Mouse (Mus musculus): ENCODE measurements around the gene Htr5b. TPM values are rescaled to one million over a fixed set of nuclear protein-coding genes. Genes with fewer than 3 reads are reported as not detected.

The Htr5b gene
- polyA plus RNA-seq, 1 experiment from 2014 or later: not detected

DNA sequence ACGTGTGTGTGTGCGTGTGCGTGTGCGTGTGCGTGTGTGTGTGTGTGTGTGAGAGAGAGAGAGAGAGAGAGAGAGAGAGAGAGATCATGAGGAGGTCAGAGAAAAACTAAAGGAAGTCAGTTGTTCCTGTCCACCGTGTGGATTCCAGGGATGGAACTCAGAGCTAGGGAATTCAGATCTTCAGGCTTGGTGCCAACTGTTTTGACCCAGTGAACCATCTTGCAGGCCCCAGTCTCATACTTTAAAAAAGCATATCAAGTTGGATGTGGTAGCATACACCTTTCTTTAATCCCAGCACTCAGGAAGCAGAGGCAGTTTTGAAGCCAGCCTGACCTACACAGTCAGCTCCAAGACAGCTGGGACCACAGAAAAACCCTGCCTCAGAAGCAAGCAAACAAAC lies 1.0 kb upstream of the Htr5b start:
- Histone ChIP-seq H3K27me3 (peaks cover 32% of the 10 kb centered on the region), H3K27ac (no peak overlapping the region), H3K4me2 (no peak overlapping the region), H3K4me3 (no peak overlapping the region), H3K9me3 (no peaks in the 10 kb centered on the region), H3K36me3 (no peaks in the 10 kb centered on the region), H3K4me1 (peaks cover 12% of the 10 kb centered on the region), H3K9ac (no peak overlapping the region)
- no peak for ATAC-seq (ENCODE audit: borderline replicate concordance, extremely low read depth, low FRiP score, low TSS enrichment)
- WGBS: 77% methylated on average over 6 of the region's 6 CpGs

DNA sequence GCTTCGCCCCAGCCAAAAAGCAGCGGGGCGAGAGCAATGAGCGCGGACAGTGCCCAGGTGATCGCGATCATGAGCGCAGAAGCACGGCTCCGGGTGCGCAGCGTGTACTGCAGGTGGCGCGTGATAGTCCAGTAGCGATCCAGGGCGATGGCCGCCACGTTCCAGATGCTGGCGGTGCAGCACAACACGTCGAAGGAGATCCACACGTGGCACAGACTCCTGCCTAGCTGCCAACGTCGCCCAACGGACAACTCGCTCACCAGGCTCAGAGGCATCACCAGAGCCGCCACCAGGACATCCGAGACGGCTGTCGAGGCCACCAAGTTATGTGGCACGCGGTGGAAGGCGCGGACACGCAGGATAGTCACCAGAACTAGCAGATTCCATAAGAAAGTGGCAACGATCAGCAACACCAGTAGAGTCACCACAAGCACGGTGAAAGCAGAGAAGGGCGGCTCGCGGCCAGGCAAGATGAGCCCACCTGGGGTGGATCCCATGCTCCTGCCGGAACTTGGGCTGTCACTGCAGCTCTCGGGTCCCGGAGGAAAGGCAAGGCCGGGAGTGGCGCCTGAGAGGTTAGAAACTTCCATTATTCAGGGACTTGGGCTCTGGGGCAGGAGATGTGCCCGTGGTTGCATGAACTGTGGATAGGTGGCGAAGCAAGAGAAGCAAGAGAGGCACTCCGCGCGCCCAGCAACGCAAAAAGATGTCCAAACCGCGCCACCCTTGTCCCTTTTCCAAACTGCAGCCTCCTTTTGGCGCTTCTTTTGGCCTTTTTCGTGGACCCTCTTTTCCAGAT lies 466 bp downstream of the Htr5b start:
- H3K4me2 ChIP-seq: peak overlapping the region; percentile 57
- no peak overlapping the region for H3K27ac ChIP-seq
- ATAC-seq (ENCODE audit: borderline replicate concordance, extremely low read depth, low FRiP score, low TSS enrichment): no peak
- peak overlapping the region; percentile 19 for H3K4me3 ChIP-seq
- WGBS: 8% methylated on average over 55 of the region's 55 CpGs
- H3K9ac ChIP-seq: no peak overlapping the region
- peaks cover 12% of the 10 kb centered on the region for H3K4me1 ChIP-seq
- peaks cover 32% of the 10 kb centered on the region for H3K27me3 ChIP-seq
- no peaks in the 10 kb centered on the region for H3K9me3 ChIP-seq
- H3K36me3 ChIP-seq: no peaks in the 10 kb centered on the region

DNA sequence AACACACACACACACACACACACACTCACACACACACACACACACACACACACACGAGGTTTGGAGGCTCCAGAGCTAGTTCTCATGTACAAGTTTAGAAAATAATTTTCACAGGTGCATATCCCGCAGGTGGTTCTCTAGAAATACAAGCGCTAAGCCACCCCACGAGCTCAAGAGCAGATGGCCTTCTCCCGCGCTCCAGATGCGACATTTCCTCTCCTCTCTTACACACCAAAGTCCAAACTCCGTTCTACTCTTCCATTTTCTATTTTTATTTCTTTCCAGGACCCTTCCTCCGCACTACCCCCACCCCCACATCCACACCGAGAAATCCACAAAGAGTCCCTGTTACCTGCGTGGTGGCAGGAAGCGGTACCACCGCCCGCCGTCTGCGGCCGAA lies 1.2 kb downstream of the Htr5b start:
- no peak for ATAC-seq (ENCODE audit: borderline replicate concordance, extremely low read depth, low FRiP score, low TSS enrichment)
- 38% methylated on average over 17 of the region's 17 CpGs for WGBS
- peaks cover 32% of the 10 kb centered on the region for H3K27me3 ChIP-seq
- peak overlapping the region; percentile 57 for H3K4me2 ChIP-seq
- no peaks in the 10 kb centered on the region for H3K9me3 ChIP-seq
- H3K36me3 ChIP-seq: no peaks in the 10 kb centered on the region
- no peak overlapping the region; the same call in 1 of the 2 replicates for H3K4me3 ChIP-seq
- no peak overlapping the region for H3K27ac ChIP-seq
- H3K4me1 ChIP-seq: peaks cover 12% of the 10 kb centered on the region
- no peak overlapping the region for H3K9ac ChIP-seq

DNA sequence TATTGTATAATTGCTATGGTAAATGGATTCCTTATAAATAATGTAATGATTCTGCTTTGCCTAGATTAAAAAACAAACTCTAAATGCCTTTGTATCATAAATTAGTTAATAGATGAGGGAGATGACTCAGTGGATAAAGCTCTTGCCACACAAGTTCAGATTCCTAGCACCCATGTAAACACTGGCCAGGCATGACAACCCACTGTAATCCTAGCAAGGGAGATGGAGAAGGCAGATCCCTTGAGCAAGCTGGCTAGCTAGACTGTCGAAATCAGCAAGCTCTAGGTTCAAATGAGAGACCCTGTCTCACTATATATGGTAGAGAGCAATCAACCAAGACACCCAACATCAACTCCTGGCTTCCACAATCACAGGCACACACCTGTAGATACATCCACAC lies 9.7 kb downstream of the Htr5b start:
- H3K4me2 ChIP-seq: no peak overlapping the region
- no peak for ATAC-seq (ENCODE audit: borderline replicate concordance, extremely low read depth, low FRiP score, low TSS enrichment)
- 80% methylated on average over 1 of the region's 1 CpGs for WGBS

DNA sequence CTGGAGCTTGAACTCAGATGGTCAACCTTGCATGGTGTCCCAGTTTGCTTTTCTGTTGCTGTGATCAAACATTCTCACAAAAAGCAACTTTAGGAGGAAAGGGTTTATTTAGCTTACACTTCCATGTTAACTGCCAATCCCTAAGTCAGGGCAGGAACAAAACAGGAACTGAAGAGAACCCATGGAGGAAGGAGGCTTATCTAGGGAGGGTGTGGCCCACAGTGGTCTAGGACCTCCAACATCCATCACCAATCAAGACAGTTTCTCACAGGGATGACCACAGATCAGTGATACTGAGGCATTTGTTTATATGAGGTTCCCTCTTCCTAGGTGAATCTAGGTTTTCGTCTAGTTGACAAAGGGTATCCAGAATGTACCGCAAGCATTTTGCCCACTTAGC lies 16.3 kb downstream of the Htr5b start:
- Histone ChIP-seq H3K36me3 (no peaks in the 10 kb centered on the region), H3K4me2 (no peak overlapping the region), H3K4me1 (no peaks in the 10 kb centered on the region), H3K27ac (no peak overlapping the region), H3K9ac (no peak overlapping the region), H3K27me3 (no peaks in the 10 kb centered on the region), H3K4me3 (no peak overlapping the region), H3K9me3 (no peaks in the 10 kb centered on the region)
- ATAC-seq (ENCODE audit: borderline replicate concordance, extremely low read depth, low FRiP score, low TSS enrichment): no peak
- 89% methylated on average over 2 of the region's 2 CpGs for WGBS

More for the DNA sequence above, 9.7 kb downstream of the Htr5b start:
- Histone ChIP-seq H3K27me3 (no peaks in the 10 kb centered on the region), H3K4me1 (no peaks in the 10 kb centered on the region), H3K36me3 (no peaks in the 10 kb centered on the region), H3K27ac (no peak overlapping the region), H3K9ac (no peak overlapping the region), H3K9me3 (no peaks in the 10 kb centered on the region), H3K4me3 (no peak overlapping the region)

DNA sequence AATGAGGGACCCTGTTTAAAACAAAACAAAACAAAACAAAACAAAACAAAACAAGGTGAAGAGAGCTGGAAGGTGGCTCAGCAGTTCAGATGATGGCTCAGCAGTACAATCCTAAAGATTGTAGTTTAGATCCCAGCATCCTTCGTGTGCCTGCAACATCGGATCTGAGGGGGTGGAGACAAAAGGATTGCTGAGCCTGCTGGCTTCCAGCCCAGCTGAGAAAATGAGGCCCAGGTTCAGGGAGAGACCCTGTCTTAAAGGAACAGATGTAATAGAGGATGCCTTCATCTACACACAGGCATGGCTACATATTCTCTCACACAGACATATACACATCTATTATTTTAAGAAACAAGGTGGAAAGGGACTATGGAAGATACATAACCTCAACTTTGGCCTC lies 17.1 kb downstream of the Htr5b start:
- H3K9me3 ChIP-seq: no peaks in the 10 kb centered on the region

DNA sequence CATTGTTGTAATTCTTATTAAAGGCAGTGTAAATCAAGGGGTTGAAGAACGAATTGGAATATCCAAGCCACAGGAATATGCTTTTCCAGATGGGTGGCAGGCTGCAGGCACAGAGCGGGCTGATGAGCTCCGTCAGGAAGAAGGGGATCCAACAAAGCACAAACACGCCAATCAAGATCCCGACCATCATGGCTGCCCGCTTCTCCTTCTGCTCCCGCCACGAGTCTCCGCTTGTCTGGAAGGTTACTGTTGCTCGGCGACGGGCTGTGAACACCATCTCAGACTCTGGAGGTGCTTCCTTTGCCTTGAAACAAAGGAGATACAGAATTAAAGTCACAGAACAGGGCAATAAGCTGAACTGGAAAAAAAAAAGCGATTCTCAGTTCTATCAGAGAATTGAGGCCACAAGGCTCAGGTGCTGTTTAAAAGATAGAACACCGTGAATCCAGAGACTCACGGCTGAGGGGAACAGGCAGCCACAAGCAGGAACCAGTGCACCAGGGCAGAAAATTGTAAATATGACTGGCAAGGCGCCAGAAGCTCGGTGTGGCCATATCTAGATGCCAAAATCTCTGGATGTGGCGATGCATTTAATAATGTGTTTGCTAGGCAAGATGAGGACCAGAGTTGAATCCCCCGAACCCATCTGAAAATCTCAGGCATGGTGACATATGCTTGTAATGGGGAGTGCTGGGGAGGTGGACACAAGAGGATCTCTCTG lies 17.7 kb downstream of the Htr5b start:
- Histone ChIP-seq H3K36me3 (no peaks in the 10 kb centered on the region), H3K9me3 (no peaks in the 10 kb centered on the region), H3K27ac (no peak overlapping the region), H3K4me1 (no peaks in the 10 kb centered on the region), H3K9ac (no peak overlapping the region), H3K4me2 (no peak overlapping the region), H3K4me3 (no peak overlapping the region), H3K27me3 (no peaks in the 10 kb centered on the region)
- 76% methylated on average over 19 of the region's 19 CpGs for WGBS
- no peak for ATAC-seq (ENCODE audit: borderline replicate concordance, extremely low read depth, low FRiP score, low TSS enrichment)

More for the DNA sequence above, 17.1 kb downstream of the Htr5b start:
- ATAC-seq (ENCODE audit: borderline replicate concordance, extremely low read depth, low FRiP score, low TSS enrichment): no peak; the same call in 1 of the 2 replicates
- no peaks in the 10 kb centered on the region for H3K4me1 ChIP-seq
- 15% methylated on average over 2 of the region's 2 CpGs for WGBS
- no peaks in the 10 kb centered on the region for H3K36me3 ChIP-seq
- H3K27ac ChIP-seq: no peak overlapping the region
- H3K27me3 ChIP-seq: no peaks in the 10 kb centered on the region
- no peak overlapping the region for H3K4me2 ChIP-seq
- no peak overlapping the region for H3K4me3 ChIP-seq
- no peak overlapping the region for H3K9ac ChIP-seq

DNA sequence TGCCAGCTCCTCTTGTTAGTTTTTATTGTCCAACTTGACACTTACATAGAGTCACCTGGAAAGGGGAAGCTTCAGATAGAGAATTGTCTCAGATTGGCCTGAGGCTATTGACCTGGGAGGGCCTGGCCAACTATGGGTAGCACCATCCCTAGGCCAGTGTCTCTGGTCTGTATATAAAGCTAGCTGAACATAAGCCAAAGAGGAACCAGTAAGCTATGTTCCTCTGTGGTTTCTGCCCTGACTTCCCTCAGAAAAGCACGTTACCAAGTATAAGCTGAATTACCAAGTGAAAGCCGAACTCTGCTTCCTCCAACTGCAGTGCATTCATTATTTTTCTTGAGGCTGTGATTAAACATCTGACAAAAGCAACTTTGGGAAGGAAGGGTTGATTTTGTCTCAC lies 19.5 kb downstream of the Htr5b start:
- no peak for ATAC-seq (ENCODE audit: borderline replicate concordance, extremely low read depth, low FRiP score, low TSS enrichment)
- no peak overlapping the region for H3K4me3 ChIP-seq
- no peak overlapping the region for H3K4me2 ChIP-seq
- no peaks in the 10 kb centered on the region for H3K36me3 ChIP-seq
- no peaks in the 10 kb centered on the region for H3K9me3 ChIP-seq
- no peaks in the 10 kb centered on the region for H3K27me3 ChIP-seq
- H3K27ac ChIP-seq: no peak overlapping the region
- H3K4me1 ChIP-seq: no peaks in the 10 kb centered on the region
- 76% methylated on average over 2 of the region's 2 CpGs for WGBS
- no peak overlapping the region for H3K9ac ChIP-seq

DNA sequence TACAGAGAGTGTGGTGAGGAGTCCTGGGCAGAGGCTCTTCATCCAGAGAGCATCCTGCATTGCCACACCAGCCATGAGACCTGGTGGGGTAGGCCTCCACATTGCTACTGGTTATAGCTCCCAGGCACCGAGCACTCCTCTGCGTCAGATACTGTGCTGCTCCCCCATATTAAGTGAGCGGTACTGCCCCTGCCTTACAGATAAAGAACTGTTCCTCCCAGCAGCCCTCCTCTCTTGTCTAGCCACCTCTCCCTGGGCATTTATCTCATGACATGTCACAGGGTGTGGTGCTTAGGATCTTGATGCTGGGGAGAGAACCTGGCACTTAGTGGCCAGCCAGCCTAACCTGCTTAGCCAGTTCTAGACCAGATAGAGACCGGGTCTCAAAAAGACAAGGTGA lies 31.2 kb downstream of the Htr5b start:
- whole genome bisulfite sequencing: 87% methylated on average over 4 of the region's 4 CpGs
- peaks cover 32% of the 10 kb centered on the region for H3K36me3 ChIP-seq
- ATAC-seq (ENCODE audit: borderline replicate concordance, extremely low read depth, low FRiP score, low TSS enrichment): no peak

DNA sequence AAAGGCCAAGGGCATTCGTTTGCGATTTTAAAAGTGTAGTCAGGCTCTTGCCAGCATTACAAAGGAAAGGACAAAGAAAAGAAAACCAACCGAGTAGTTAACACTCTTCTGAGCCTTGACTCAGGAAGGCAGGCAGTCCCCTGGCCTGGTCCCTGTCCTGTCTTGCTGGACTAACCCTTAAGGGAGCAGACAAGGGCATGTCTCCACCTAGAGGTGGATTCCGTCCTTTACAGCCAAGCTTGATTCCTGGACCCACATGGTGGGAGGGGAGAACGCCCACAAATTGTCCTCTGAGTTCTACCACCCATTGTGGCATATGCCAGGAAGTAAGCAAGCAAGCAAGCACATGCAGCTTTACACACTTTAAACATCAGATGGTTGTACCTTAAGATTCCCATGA lies 38.0 kb downstream of the Htr5b start:
- Histone ChIP-seq H3K4me1 (no peaks in the 10 kb centered on the region), H3K36me3 (peaks cover 36% of the 10 kb centered on the region), H3K9ac (no peak overlapping the region), H3K9me3 (no peaks in the 10 kb centered on the region), H3K27me3 (no peaks in the 10 kb centered on the region), H3K4me3 (no peak overlapping the region), H3K4me2 (no peak overlapping the region), H3K27ac (no peak overlapping the region)
- no peak for ATAC-seq (ENCODE audit: borderline replicate concordance, extremely low read depth, low FRiP score, low TSS enrichment)
- WGBS: 39% methylated on average over 5 of the region's 5 CpGs

More for the DNA sequence above, 31.2 kb downstream of the Htr5b start:
- Histone ChIP-seq H3K4me3 (no peak overlapping the region), H3K9ac (no peak overlapping the region), H3K27ac (no peak overlapping the region), H3K27me3 (no peaks in the 10 kb centered on the region), H3K4me2 (no peak overlapping the region), H3K9me3 (no peaks in the 10 kb centered on the region), H3K4me1 (no peaks in the 10 kb centered on the region)

DNA sequence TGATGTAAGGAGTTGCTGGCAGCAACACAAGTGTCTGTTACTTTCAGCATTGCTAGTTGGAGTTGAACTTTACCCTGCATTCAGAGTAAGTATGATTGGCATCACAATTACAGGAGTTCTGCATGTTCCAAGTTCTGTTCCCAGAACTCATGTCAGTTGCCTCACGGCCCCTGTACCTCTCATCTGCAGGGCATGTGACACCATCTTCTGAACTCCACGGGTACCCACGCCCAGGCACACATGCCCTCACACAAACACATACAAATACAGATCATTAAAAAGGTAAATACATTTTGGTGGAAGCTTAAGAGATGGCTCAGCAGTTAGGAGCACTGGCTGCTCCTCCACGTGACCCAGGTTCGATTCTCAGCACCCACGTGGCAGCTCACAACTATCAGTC lies 41.5 kb downstream of the Htr5b start:
- no peak for ATAC-seq (ENCODE audit: borderline replicate concordance, extremely low read depth, low FRiP score, low TSS enrichment)
- Histone ChIP-seq H3K27ac (no peak overlapping the region), H3K4me2 (no peak overlapping the region), H3K27me3 (no peaks in the 10 kb centered on the region), H3K4me3 (no peak overlapping the region), H3K36me3 (peaks cover 20% of the 10 kb centered on the region), H3K4me1 (no peaks in the 10 kb centered on the region), H3K9me3 (no peaks in the 10 kb centered on the region), H3K9ac (no peak overlapping the region)
- WGBS: 88% methylated on average over 6 of the region's 6 CpGs

DNA sequence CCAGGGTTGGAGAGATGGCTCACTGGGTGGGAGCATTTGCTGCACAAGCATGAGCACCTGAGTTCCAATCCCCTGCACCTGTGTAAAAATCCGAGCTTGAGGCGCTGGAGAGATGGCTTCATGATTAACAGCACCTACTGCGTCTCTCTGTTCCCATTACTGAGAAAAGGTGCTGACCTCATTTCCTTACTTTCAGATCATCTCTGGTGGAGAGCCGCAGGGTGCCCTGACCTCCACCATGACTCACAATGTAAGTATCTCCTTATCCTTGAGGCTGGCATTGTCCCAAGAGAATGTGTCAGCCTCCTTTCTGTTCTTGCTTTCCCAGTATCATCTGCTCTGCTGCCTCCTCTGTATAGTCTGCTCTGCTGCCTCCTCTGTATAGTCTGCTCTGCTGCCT lies 45.2 kb downstream of the Htr5b start:
- no peak for ATAC-seq (ENCODE audit: borderline replicate concordance, extremely low read depth, low FRiP score, low TSS enrichment)
- Histone ChIP-seq H3K27me3 (no peaks in the 10 kb centered on the region), H3K9ac (no peak overlapping the region), H3K9me3 (no peaks in the 10 kb centered on the region), H3K4me3 (no peak overlapping the region), H3K36me3 (peaks cover 20% of the 10 kb centered on the region), H3K4me2 (no peak overlapping the region), H3K4me1 (no peaks in the 10 kb centered on the region), H3K27ac (no peak overlapping the region)
- WGBS: 80% methylated on average over 4 of the region's 4 CpGs

All from lung, embryonic 15.5 days (tissue).